Mouse (Mus musculus) heart, adult 9 months (tissue): ENCODE results near the gene Gm5346.
"Not testable (repeated sequence)": the region's sequence is repeated elsewhere in the genome, so short reads cannot be mapped to it uniquely, and the experiment has no call there.

Experiments used
- DNase-seq, 2 experiments: peaks; one replicate each; pipeline ENCODE4 v3.0.0; 2022; ENCODE audit warnings: low spot score in 2 of 2

Gene Gm5346

DNA sequence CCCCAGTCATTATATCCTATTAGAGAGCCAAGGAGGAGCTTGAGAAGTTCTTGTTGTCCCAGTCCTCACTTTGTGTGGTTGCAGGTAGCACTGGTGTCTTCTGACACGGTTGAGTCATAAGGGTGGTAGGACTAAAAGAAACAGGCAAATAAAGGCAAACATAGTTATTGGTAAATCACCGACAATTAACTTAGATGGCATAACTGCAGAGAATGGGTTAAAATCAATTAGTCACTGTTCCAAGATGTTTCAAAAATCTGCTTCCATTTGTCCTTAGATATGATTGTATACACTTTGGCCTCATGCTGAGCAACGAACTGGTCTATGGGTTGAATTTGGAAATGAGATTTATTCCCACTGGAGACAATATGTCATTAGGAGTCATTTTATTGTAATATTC is at the start of gene Gm5346:
Gm5346 (minus strand) TSS at position 101 of the 400 bp plus-strand sequence.
- DNase-seq = no peak

DNA sequence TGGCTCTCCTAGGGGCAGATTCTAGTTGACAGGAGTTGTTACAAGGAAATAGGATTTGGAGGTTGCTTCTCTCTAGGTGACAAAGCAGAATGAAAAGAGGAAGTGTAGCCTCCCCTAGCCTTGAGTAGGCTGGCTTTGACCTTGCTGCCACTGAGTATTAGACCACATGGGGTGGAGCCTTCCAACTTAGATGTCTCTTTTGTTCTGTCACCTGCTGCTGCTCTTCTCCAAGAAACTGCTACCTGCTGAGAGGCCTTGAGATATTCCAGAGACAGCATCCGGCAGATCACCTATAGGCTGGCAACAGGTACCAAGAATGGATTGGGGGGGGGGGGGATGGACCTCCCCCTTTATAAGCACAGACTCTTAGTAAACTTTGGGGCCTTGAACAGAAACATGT is 11.0 kb downstream of the Gm5346 start:
- no peak for DNase-seq

DNA sequence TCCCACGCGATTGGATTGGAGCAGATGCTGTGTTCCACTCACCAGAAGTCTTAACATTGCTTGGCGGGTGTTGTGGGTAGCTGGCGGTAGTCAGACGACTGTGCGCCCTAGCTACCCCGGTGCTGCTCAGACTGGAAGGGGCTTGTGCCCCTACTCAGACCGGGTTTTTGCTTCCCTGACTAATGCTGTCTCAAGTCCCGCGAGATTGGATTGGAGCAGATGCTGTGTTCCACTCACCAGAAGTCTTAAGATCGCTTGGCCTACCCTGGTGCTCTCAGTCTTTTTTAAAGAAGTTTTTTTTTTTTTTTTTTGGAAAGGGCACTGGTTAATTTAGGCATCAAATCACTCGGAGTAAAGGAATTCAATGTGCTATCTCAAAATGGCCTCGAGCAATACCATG is 23.4 kb downstream of the Gm5346 start:
- DNase-seq = not testable (repeated sequence)

DNA sequence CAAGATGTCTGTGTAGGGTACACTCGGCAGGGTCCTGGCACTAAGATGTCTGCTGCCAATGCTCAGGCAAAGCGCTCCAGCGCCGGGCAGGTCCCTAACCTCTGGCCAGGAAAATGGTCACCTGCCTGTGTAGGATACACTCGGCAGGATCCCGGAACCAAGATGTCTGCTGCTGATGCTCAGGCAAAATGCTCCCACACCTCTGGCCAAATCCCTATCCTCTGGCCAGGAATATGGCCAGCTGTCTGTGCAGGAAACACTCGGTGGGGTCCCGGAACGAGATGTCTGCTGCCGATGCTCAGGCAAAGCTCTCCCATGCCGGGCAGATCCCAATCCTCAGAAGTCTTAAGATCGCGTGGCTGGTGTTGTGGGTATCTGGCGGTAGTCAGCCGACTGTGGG is 23.9 kb downstream of the Gm5346 start:
- not testable (repeated sequence) for DNase-seq

DNA sequence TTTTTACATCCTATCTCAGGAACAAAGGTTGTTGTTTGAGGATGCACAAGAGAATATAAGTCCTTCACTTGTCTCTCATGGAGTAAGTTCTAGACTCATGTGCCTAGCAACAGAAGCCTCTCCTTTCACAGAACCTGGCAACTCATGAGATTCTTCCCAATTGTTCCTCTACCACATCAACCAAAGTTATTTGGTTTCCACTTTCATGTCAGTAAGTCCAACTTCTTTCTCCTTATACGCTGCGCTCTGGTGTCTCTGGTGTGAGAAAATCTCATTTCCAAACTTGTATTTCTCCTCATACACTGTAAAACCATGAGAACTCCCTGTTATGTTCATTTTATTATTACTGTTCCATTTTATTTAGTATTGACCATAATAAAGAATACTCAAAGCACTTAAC is 50.5 kb downstream of the Gm5346 start, which contains the start of gene Adam26a:
Adam26a (minus strand) TSS at position 101 of the 400 bp plus-strand sequence.
- not testable (repeated sequence) for DNase-seq
